Mouse (Mus musculus): ENCODE measurements around the gene Scgb1a1. TPM values are rescaled to one million over a fixed set of nuclear protein-coding genes. Genes with fewer than 3 reads are reported as not detected.

Scgb1a1 gene
- total RNA-seq, 2 experiments from 2014 or later = not detected

DNA sequence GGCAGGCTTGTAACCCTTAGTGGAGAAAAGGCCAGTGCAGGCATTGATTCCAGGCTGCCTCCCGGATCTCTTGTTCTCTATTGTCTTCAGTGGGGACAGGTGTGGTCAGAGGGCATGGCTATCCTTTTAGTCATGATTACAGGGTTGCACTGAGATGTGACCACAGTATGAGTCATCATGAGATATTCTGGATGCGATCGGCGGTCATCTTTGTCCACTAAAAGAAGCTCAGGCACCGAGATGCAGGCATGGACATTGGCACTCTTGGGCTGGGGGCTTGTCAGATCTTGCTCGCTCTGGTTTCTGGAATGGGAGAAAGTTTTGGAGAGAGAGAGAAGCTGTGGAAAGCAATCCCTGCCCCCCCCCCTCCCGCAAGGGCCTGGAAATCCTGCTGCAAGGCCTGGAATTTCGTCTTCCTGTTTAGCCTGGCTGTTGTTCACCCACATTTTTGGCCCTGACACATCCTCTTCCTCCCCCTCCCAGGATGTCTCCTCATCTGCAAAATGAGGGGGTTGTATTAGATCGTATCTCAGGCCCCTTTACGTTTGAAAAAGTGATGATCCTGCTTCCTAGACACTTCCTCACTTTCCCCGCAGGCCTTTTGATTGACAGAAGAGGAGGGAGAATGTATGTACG lies 13.9 kb downstream of the Scgb1a1 start:
- intact Hi-C loops (cut with DNase I) = no loop called here
- DNase-seq (ENCODE audit: low spot score in 2 of 2) = no peak

DNA sequence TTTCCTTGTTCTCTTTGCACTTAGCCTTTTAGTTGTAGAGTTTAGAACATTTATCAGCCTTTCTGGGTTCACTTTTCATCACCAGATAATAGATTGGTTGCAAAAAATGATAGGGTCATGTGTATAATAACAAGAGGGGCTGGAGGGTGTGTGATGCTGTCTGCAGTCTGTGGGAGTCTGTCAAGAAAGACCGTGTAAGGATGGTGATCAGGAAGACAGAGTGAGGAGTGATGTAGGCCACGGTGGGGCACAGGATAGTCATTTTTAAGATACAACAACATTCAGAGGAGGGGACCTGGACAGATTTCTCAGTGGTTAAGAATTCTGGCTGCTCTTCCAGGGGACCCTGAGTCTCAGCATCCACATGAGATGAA lies 15.6 kb downstream of the Scgb1a1 start:
- no peak for DNase-seq (ENCODE audit: low spot score in 2 of 2)
- intact Hi-C loops (cut with DNase I) = no loop called here

DNA sequence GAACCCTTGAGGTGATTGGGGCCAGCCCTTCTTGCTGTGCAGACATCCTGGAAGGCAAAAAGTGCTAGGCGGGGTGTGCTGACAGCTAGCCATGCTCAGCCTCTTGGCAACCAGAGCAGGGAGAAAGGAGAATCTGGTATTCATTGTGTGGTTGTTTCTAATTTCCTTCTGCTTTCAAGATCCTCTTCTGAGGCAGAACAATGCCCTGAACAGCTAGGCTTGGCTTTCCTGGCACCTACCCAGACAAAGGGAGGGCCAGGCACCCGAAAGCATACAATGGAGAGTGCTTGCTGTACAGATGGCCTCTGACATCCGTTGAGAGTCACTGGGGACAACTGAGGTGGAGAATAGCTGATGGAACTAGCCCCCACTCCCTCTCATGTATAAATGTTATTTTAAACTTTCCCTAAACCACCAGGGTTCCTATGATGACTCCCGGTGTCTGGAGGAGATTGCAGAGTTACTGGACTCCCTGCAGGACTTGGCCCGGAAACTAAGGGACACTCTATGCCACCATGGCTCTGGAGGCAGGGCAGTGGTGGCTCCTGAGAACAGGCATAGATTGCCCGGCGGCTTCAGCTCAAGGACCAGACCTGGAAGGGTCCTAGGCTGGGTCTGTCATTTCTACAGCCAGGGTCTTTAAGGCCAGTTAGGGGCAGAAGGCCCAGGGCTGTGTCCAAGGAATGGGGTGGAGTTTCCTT lies 16.2 kb downstream of the Scgb1a1 start:
- DNase-seq (ENCODE audit: low spot score in 2 of 2) = peak; percentile 37 to 55
- intact Hi-C loops (cut with DNase I) = no loop called here

DNA sequence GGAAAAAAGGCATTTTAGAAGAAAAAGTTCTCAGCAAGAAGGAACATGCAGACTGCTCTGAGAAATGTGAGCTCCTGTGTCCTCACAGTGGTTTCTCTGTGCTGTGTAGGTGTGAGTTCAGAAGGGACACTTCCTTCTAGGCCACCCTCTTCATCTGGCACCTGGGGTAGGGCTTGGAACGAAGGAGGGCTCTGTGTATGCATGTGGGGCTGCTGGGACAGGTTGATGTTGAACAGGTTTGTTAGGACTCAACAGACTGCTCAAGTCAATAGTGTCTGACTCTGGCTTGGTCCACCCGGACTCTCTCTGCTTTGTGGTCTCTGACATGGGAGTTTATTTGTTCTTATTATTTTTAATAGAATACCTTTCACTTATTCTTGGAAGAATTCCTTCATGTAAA lies 17.4 kb downstream of the Scgb1a1 start:
- DNase-seq (ENCODE audit: low spot score in 2 of 2) = no peak
- intact Hi-C loops (cut with DNase I) = no loop called here

DNA sequence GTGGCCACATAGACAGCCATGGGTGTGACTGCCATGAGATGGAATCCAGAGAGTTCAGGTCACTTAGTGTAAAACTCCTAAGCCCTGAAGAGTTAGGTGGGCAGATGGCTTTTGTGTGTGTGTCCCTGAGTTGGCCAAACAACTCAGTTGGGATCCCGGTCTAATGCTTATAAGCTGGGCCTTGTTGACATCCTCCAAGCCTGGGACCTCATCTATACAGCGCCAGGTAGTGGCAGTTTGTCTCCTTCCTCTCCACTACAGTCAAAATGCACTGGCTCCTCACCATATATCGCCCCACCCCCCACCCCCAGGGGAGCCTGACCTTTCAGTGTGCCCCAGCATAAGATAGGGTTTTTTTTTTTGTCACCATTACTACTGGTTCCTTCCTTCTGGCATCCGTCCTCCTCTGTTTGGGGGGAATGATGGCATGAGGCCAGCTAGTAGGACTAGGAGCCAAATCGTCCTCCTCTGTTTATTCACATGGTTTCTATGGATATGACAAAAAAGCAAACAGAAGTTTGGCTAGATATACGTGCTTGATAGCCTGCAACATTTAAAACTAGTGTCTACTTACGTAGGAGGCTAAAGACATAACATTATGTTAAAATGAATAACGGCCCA lies 18.0 kb downstream of the Scgb1a1 start:
- peak; percentile 64 to 68 for DNase-seq (ENCODE audit: low spot score in 2 of 2)
- intact Hi-C loops (cut with DNase I) = no loop called here

DNA sequence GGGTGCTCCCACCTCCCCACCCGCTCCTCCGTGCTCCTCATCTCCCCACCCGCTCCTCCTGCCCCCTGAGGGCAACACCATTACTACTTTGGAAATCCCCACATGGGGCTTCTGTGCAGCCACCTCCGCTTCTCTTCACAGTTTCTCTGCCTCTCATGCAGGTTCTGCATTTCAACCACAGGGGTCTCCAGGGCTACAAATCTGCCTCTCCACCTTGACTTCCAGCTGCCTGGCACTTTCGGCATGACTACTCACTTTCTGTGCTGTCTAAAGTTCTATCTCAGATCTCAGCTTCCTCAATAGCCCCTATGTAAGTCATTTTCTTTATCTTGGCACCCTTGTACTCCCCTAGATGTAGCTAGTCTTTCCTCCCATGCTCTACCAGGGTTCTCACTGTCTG lies 20.5 kb downstream of the Scgb1a1 start:
- intact Hi-C loops (cut with DNase I) = no loop called here
- no peak for DNase-seq (ENCODE audit: low spot score in 2 of 2)

DNA sequence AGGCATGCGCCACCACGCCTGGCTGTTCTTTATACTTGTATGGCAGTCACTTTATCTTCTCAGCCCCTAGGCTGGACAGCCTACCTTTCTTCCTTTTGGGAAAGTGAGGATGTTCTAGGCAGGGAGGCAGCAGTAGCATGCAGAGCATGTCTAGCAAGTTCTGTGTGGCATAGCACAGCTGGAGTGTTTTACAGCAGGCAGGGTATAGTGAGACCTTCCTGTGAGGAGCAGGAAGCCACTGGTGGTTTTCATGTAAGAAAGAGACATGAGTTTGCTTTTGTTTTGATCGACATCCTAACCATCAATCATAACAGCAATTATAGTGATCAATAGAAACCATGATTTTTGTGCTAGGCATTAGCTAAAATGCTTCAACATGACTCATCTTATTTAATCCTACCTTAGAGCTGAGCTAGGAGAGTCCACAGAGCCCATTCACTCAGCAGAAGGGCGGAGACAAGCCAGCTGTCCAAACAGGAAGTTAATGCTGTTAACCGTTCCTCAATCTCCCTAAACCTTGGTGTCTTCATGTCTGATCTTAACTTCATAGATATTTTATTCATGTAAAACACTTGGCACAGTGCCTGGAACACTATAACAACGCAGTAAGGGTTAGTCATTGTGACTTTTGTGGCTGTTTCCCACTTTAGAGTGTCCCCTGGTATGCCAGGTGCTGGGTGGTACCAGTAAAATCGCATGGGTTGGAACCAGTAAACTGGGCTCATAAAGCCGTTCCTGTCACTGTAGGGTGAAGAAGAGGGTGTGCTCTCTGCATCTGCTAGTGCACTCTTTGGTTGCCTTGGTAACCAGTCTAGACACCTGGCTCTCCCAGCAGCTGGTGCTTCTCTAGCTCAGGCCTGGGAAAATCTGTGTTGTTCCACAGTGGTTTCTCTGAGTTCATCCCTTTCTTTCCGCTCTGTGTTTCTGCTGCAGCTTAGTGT lies 21.9 kb downstream of the Scgb1a1 start:
- intact Hi-C loops (cut with DNase I) = no loop called here
- DNase-seq (ENCODE audit: low spot score in 2 of 2) = peak; percentile 44 to 71

DNA sequence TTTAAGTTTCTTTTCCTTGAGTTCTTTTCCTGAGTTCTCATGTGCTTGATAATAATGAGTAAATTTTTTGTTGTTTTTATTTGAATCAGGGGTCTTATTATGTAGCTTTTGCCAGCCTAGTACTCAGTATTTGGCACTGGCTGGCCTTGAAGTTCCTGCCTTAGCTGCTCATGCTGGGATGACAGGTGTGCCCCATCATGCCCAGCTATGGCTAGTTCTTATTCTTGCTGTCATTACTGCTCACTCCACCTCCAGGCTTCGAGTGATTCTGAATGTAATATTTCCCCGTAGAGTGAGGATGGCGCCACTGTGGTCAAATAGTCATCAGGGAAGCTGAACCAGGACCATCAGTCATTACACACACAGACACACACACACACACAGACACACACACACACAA lies 23.9 kb downstream of the Scgb1a1 start:
- intact Hi-C loops (cut with DNase I) = no loop called here
- no peak for DNase-seq (ENCODE audit: low spot score in 2 of 2)

DNA sequence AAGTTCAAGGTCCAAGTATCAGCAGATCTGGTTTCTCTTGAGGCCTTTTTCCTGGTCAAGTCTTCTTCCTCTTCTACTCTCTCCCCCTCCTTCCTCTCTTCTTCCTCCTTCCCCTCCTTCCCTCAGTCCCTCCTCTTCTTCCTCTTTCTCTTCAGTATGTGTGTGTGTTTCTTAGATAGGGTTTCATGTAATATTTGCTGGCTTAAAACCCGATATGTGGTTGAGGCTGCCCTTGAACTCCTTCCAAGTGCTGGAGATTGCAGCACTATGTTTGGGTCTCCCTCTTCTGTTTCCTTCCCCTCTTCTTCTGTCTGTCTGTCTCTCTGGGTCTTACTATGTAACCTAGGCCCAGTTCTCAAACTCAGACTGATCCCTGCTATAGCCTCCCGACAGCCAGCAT lies 24.9 kb downstream of the Scgb1a1 start:
- intact Hi-C loops (cut with DNase I) = no loop called here

DNA sequence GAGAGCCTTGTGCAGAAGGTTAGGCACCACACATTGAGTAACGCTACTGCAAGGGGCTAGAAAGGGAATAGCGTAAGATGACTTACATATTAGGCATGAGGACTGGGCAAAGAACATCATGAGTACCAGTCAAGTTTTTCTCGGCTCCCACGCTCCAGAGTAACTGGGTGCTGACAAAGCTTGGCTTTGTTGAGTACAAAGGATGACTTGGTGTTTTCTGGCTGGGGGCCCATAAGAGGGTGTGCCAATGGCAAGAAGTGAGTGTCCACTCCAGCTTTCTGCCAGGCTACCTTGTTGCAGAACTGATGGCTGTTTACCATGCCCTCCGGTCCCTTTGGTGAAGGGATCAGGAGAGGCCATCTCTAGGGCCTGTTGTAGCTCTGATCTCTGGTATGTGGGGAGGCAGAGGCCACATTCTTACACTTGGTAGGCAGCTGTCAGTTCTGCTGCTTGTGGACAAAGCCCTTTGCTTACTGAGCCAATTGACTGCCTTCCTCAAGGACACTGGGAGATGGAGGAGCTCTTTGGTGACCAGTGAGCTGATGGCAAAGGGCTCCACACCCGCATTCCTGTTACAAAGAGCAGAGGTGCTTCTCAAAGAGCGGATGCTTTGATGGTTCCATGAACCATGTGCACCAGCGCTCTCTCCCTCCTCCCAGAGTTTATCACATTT lies 26.4 kb downstream of the Scgb1a1 start:
- DNase-seq (ENCODE audit: low spot score in 2 of 2) = no peak
- intact Hi-C loops (cut with DNase I) = no loop called here

More for the DNA sequence above, 24.9 kb downstream of the Scgb1a1 start:
- DNase-seq (ENCODE audit: low spot score in 2 of 2) = no peak

DNA sequence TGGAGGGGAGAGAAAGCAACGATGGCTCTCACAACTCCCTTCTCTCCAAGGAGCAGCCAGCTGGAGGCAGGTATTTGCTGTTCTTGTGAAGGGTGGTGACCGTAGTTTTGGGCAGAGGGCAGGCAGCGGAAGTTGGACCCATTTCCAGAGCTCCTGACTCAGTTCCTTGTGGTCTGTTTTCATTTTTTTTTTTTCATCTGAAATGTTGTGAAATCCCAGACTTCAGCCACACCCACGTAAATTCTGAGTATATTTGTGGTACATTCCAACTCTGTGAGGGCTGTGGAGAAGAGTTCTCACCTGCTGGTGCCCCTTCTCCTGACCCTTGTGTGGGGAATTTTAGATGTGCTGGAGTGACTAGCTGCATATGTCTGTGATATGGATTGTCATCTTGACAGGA lies 27.7 kb downstream of the Scgb1a1 start:
- intact Hi-C loops (cut with DNase I) = no loop called here

DNA sequence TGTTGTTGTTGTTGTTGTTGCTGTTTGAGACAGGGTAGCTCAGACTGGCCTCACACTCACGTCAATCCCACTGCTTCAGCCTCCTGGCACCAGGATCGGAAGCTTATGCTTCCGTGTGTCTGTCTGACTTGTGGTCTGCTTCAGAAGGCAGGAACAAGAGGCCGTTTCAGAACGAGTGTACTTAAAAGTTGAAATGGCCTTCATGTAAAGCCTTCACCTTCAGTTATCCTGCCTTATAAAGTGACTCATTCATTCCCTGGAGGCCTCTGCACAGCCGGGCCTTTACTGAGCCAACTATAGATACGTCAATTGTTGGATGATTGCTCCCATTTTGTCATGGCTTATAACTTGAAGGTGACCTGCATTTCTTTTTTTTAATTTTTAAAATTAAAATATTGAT lies 28.4 kb downstream of the Scgb1a1 start:
- intact Hi-C loops (cut with DNase I) = no loop called here
- no peak for DNase-seq (ENCODE audit: low spot score in 2 of 2)

More for the DNA sequence above, 27.7 kb downstream of the Scgb1a1 start:
- DNase-seq (ENCODE audit: low spot score in 2 of 2) = no peak

DNA sequence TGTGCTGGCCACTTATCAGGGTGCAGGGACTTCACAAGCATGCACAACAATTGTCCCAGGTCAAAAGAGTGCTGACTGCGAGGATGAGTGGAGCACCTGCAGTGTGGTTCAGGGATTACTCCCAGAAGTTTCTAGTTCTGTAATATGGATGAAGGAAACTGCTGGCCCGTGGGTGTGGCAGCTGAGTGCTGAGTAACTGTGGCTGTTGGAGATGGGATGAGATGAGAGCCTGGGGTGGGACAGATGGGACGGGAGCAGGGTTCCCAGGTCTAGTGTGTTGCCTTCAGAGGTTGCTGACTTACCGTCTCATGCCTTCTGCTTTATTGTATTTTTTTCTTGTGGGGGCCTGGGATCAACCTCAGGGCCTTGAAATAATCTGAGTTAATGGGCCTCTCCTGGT lies 28.8 kb downstream of the Scgb1a1 start:
- intact Hi-C loops (cut with DNase I) = no loop called here
- DNase-seq (ENCODE audit: low spot score in 2 of 2) = no peak

DNA sequence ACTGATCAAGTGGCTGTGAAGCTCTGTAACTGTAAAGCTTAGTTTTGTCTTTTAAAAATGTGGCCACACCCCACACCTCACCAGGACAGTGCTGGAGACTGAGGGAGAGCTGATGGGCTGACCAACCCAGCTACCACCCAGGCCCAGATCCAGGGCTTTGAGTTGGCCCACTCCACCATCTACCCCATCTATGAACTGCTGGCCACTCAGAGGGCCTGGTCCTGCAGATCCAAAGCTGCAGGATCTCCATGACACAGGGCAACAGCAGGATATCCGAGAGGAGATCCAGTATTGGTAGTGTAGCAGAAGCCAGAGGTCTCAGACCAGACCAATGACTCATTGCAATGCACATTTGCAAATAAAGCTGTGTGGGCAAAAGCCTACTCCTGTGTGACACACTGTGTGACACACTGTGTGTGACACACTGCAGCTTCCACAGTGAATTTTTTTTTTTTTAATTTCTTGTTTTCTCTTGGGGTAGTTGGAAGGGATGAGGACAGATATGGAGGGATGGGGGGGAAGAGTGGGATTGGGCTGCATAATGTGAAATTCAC lies 29.4 kb downstream of the Scgb1a1 start:
- intact Hi-C loops (cut with DNase I) = no loop called here
- DNase-seq (ENCODE audit: low spot score in 2 of 2) = no peak

DNA sequence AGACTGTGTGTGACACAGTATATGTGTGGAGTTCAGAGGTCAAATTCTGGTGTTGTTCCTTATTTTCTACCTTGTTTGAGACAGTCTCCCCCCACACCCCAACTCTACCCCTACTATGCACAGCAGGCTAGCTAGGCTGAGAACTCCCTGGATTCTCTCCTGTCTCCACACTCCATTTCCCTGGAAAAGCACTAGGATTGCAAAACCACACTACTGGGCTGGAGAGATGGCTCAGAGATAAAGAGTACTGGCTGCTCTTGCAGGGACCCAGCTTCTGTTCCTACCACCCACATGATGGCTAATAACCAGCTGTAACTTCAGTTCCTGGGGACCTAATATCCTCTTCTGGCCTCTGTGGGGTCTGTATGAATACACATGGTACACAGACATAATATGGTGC lies 30.1 kb downstream of the Scgb1a1 start:
- no peak for DNase-seq (ENCODE audit: low spot score in 2 of 2)
- intact Hi-C loops (cut with DNase I) = no loop called here

DNA sequence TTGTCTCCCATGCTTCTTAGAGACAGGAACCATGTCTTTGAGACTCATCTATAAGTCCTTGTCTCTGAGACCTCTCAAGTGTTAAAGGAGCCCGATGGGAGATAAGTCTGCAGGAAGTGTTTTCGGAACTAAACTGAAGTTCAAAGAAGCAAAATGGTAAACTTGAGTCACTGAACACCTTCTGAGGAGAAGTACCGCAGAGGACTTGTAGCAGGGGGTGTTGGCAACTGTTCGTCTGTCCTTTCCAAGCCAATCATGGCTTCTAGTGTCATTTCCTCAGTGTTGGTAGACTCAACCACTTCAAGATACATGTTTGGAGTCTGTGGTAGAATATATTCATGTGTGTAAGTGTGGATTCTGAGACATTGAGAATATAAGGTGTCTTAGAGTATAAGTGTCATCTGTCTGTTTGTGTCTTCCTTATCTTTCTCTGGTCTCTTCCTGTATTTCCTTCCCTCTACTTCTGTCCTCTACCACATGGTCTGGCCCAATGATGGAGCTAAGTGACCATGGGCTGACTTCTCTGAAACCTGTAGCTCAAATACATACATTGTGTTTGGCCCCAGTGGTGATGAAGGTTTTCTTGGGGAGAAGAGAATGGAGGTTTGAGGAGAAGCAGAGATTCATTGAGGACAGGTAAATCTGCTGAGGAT lies 31.9 kb downstream of the Scgb1a1 start:
- no peak for DNase-seq (ENCODE audit: low spot score in 2 of 2)
- intact Hi-C loops (cut with DNase I) = no loop called here

DNA sequence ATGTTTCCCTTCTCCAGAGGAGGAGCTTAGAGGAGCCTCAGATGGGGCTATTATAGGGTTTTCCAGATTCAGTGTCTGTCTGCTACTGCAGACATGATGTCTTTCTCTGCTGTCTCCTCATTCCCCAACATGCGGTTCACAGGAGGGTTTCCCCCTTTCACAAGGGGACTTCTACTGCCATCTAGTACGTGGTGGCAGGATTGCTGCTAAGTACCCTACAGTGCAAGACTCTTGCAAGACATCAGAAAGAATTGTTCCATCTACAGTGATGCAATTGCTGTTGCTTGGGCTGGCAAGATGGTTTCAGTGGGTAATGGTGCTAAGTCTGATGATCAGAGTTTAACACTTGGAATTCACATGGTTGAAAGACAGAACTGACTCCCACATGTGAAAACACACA lies 32.6 kb downstream of the Scgb1a1 start:
- intact Hi-C loops (cut with DNase I) = no loop called here

DNA sequence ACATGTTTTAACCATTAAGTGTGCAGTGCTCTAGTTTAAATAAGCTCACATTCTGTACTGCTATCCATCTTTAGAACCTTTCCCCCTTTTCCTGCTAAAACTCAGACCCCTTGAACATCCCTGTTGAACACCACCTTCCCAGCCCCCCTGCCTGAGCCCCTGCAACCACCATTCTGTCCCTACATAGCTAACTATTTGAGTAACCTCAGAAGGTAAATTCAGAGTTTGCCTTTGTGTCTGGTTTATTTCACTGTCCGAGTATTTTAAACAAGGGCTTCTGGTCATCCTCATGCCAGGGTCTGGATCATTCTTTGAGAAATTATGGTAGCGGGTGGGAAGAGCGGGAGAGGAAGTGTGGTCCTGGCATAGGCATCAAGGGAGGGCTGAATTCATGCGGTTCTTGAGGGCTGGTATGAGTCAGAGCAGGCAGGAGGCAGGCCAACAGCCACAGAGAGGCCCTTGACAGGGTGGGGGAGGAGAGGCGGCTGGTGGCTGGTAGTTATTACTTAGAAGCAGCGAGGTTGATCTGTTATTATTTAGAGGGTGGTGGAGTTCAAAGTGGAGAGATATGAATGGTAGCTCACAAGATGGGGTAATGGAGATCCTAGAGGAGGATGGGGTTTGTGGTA lies 34.8 kb downstream of the Scgb1a1 start:
- DNase-seq (ENCODE audit: low spot score in 2 of 2) = no peak
- intact Hi-C loops (cut with DNase I) = no loop called here

More for the DNA sequence above, 32.6 kb downstream of the Scgb1a1 start:
- peak; percentile 14 to 43 for DNase-seq (ENCODE audit: low spot score in 2 of 2)

Data from left cerebral cortex, postnatal 14 days (tissue).